Mouse (Mus musculus): ENCODE data around the gene Aoc2. TPM values are rescaled to one million over a fixed set of nuclear protein-coding genes. Genes with fewer than 3 reads are reported as not detected.
"Not testable (repeated sequence)": the region's sequence is repeated elsewhere in the genome, so short reads cannot be mapped to it uniquely, and the experiment has no call there.

The Aoc2 gene
- polyA plus RNA-seq, 1 experiment from 2014 or later = 2.1 TPM

DNA sequence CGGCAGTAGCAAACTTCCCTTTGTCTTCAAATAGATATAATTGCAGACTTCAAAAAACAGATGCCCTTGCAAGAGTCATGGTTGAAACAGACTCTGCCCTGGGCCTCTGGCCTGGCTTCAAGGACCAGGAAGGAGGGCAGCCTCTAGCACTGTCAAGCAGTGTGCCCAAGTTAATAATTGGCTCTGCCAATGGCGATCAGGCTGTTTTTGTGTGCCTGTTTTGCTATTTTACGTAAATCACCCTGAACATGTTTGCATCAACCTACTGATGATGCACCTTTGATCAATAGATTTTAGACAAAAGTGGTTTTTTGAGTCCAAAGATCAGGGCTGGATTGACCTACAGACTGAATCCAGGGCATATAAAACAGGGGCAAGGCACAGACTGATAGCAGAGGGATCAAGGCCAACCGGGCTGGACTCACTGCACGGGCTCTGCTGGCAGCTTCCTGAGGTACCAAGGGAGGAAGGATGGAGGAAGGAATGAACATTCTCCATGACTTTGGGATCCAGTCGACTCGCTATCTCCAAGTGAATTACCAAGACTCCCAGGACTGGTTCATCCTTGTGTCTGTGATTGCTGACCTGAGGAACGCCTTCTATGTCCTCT lies 42.6 kb downstream of the Aoc2 start, which contains the start of gene G6pc:
Gene G6pc (plus strand): TSS at position 236 of the 610 bp plus-strand sequence.
- no peaks in the 10 kb centered on the region for H3K9me3 ChIP-seq
- H3K4me2 ChIP-seq (replicated peaks) = no peak within 1 kb of the TSS
- no peaks in the 10 kb centered on the region for H3K4me1 ChIP-seq
- H3K4me3 ChIP-seq = no peak within 1 kb of the TSS
- H3K27me3 ChIP-seq = no peaks in the 10 kb centered on the region
- WGBS = 91% methylated on average over 8 of the region's 8 CpGs
- ATAC-seq (ENCODE audit: low FRiP score, low read depth) = no peak
- H3K9ac ChIP-seq (replicated peaks) = no peak within 1 kb of the TSS
- H3K27ac ChIP-seq (replicated peaks) = no peak within 1 kb of the TSS
- H3K36me3 ChIP-seq = no peaks in the 10 kb centered on the region

DNA sequence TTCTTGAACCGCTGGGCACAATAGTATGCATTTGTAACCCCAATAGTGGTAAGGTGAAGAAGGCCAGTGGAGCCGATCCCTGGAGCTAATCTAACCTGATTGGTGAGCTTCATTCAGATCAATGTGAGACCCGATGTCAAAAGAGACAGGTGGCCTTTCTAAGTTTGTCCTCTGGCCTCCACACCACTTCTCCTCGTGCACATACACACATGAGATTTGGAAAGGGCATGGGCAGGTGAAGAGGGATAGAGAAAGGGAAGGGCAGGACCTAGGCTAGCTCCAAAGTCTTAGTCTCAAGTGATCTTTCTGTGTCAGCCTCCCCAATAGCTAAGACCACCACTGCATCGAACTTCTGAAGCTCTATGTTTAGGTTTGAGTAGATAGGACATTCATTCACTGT lies 45.3 kb downstream of the Aoc2 start:
- Histone ChIP-seq H3K9ac (replicated peaks) (no peak overlapping the region), H3K4me2 (replicated peaks) (no peak overlapping the region), H3K4me1 (no peaks in the 10 kb centered on the region), H3K9me3 (no peaks in the 10 kb centered on the region), H3K27ac (replicated peaks) (no peak overlapping the region), H3K4me3 (no peak overlapping the region), H3K36me3 (no peaks in the 10 kb centered on the region), H3K27me3 (no peaks in the 10 kb centered on the region)
- WGBS = 82% methylated on average over 5 of the region's 5 CpGs
- ATAC-seq (ENCODE audit: low FRiP score, low read depth) = no peak

DNA sequence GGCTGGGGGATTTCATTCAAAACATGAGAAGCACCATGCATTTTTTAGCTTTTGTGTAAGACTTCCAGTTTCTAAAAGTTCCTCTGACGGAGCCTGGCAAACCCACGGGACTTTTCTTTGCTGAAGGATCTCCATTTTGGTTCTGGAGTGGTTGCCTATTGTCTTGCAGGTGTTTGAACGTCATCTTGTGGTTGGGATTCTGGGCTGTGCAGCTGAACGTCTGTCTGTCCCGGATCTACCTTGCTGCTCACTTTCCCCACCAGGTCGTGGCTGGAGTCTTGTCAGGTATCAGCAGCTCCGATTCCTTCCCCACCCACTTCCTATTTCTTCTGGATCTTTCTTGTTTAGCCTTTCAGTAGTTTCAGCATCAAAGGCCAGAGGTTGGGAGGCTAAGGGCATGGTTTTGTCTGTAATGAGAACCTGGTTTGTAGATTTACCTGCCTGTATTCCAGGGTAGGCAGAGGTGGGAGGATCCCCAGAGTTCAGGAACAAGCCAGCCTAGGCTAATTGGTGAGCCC lies 49.6 kb downstream of the Aoc2 start:
- peaks cover 6% of the 10 kb centered on the region; the same call in 1 of the 2 replicates for H3K27me3 ChIP-seq
- H3K36me3 ChIP-seq = no peaks in the 10 kb centered on the region
- H3K4me1 ChIP-seq = no peaks in the 10 kb centered on the region
- 71% methylated on average over 7 of the region's 7 CpGs for WGBS
- no peak for ATAC-seq (ENCODE audit: low FRiP score, low read depth)
- H3K9me3 ChIP-seq = no peaks in the 10 kb centered on the region
- no peak overlapping the region for H3K27ac ChIP-seq (replicated peaks)
- no peak overlapping the region for H3K4me2 ChIP-seq (replicated peaks)
- H3K4me3 ChIP-seq = no peak overlapping the region
- no peak overlapping the region for H3K9ac ChIP-seq (replicated peaks)

DNA sequence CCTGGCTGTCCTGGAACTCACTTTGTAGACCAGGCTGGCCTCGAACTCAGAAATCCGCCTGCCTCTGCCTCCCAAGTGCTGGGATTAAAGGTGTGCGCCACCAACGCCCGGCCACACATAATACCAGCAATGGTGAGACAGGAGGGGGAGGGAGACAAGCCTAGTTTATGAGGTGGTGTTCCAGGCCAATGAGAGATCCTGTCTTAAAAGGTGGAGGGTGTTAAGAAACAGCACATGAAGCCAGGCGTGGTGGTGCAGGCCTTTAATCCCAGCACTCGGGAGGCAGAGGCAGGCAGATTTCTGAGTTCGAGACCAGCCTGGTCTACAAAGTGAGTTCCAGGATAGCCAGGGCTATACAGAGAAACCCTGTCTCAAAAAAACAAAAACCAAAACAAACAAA lies 53.3 kb downstream of the Aoc2 start:
- ATAC-seq (ENCODE audit: low FRiP score, low read depth); H3K9me3 ChIP-seq; H3K36me3 ChIP-seq; H3K27me3 ChIP-seq; H3K27ac ChIP-seq (replicated peaks); H3K9ac ChIP-seq (replicated peaks); H3K4me2 ChIP-seq (replicated peaks); H3K4me3 ChIP-seq; H3K4me1 ChIP-seq: not testable (repeated sequence)
- 98% methylated on average over 8 of the region's 8 CpGs for WGBS

DNA sequence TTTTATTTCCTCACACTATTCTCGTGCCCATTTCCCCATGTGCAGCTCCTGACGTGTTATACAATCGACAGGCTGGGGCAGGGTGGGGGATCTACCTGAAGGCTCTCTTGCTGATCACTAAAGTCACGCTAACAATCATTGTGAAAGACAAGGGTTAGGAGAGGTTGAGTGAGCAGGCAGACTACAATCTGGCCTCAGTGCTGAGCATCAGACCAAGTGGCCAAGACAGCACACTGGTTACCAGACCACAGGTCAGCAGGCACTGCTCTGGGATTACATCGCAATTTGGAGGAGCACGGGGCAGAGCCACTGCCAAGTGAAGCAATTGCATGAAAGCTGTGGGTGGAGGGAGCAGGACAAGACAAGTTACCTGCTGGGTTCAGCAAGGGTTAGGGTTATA lies 54.1 kb downstream of the Aoc2 start:
- Histone ChIP-seq H3K4me1 (peaks cover 5% of the 10 kb centered on the region), H3K9me3 (no peaks in the 10 kb centered on the region), H3K27ac (replicated peaks) (no peak overlapping the region), H3K9ac (replicated peaks) (no peak overlapping the region), H3K27me3 (peaks cover 6% of the 10 kb centered on the region; the same call in 1 of the 2 replicates), H3K4me3 (no peak overlapping the region), H3K36me3 (no peaks in the 10 kb centered on the region), H3K4me2 (replicated peaks) (no peak overlapping the region)
- no peak for ATAC-seq (ENCODE audit: low FRiP score, low read depth)
- 90% methylated on average over 6 of the region's 6 CpGs for WGBS

Small RNAs within 50 kb of the gene (microRNA-seq; reads per million reads assigned to microRNA genes)
- not detected for gene Gm25593

Other genes starting within 250 kb of the Aoc2 start
- 0.22 and 0.31 TPM in 2 replicates for gene Hsd17b1, start 246.7 kb upstream of the Aoc2 start, polyA plus RNA-seq (2016; fragmentation: Nextera tagmentation; extraction: Ambion mirVana)
- gene Coasy, start 242.5 kb upstream of the Aoc2 start, polyA plus RNA-seq (2016; fragmentation: Nextera tagmentation; extraction: Ambion mirVana) = 51.7 and 53.9 TPM in 2 replicates
- gene Mlx, start 237.8 kb upstream of the Aoc2 start, polyA plus RNA-seq (2016; fragmentation: Nextera tagmentation; extraction: Ambion mirVana) = 49.2 and 60.5 TPM in 2 replicates
- gene Psmc3ip, start 229.6 kb upstream of the Aoc2 start, polyA plus RNA-seq (2016; fragmentation: Nextera tagmentation; extraction: Ambion mirVana) = 41.7 and 42.4 TPM in 2 replicates
- 21.8 and 23.1 TPM in 2 replicates for gene Retreg3, start 205.2 kb upstream of the Aoc2 start, polyA plus RNA-seq (2016; fragmentation: Nextera tagmentation; extraction: Ambion mirVana)
- 96.3 and 97.4 TPM in 2 replicates for gene Tubg1, start 205.1 kb upstream of the Aoc2 start, polyA plus RNA-seq (2016; fragmentation: Nextera tagmentation; extraction: Ambion mirVana)
- gene Tubg2, start 169.2 kb upstream of the Aoc2 start, polyA plus RNA-seq (2016; fragmentation: Nextera tagmentation; extraction: Ambion mirVana) = 9.0 and 10.3 TPM in 2 replicates
- gene Cntnap1, start 154.5 kb upstream of the Aoc2 start, polyA plus RNA-seq (2016; fragmentation: Nextera tagmentation; extraction: Ambion mirVana) = 0.74 and 0.94 TPM in 2 replicates
- 12.3 and 12.6 TPM in 2 replicates for gene Plekhh3, start 153.7 kb upstream of the Aoc2 start, polyA plus RNA-seq (2016; fragmentation: Nextera tagmentation; extraction: Ambion mirVana)
- gene Ccr10, start 149.6 kb upstream of the Aoc2 start, polyA plus RNA-seq (2016; fragmentation: Nextera tagmentation; extraction: Ambion mirVana) = 0.10 and 0.17 TPM in 2 replicates
- 12.6 and 14.4 TPM in 2 replicates for gene Ezh1, start 98.6 kb upstream of the Aoc2 start, polyA plus RNA-seq (2016; fragmentation: Nextera tagmentation; extraction: Ambion mirVana)
- 70.3 and 76.3 TPM in 2 replicates for gene Ramp2, start 79.0 kb upstream of the Aoc2 start, polyA plus RNA-seq (2016; fragmentation: Nextera tagmentation; extraction: Ambion mirVana)
- 101 and 102 TPM in 2 replicates for gene Vps25, start 71.4 kb upstream of the Aoc2 start, polyA plus RNA-seq (2016; fragmentation: Nextera tagmentation; extraction: Ambion mirVana)
- 7.8 and 10.2 TPM in 2 replicates for gene Wnk4, start 64.5 kb upstream of the Aoc2 start, polyA plus RNA-seq (2016; fragmentation: Nextera tagmentation; extraction: Ambion mirVana)
- 1.3 and 1.6 TPM in 2 replicates for gene Cntd1, start 46.1 kb upstream of the Aoc2 start, polyA plus RNA-seq (2016; fragmentation: Nextera tagmentation; extraction: Ambion mirVana)
- 196 and 198 TPM in 2 replicates for gene Coa3, start 45.9 kb upstream of the Aoc2 start, polyA plus RNA-seq (2016; fragmentation: Nextera tagmentation; extraction: Ambion mirVana)
- gene Becn1, start 22.8 kb upstream of the Aoc2 start, polyA plus RNA-seq (2016; fragmentation: Nextera tagmentation; extraction: Ambion mirVana) = 162 and 173 TPM in 2 replicates
- 163 and 180 TPM in 2 replicates for gene Psme3, start 8.8 kb upstream of the Aoc2 start, polyA plus RNA-seq (2016; fragmentation: Nextera tagmentation; extraction: Ambion mirVana)
- not detected in 2 replicates for gene Aoc3, start 5.5 kb downstream of the Aoc2 start, polyA plus RNA-seq (2016; fragmentation: Nextera tagmentation; extraction: Ambion mirVana)
- gene G6pc, start 42.5 kb downstream of the Aoc2 start, polyA plus RNA-seq (2016; fragmentation: Nextera tagmentation; extraction: Ambion mirVana) = not detected in 2 replicates
- 90.8 and 91.0 TPM in 2 replicates for gene Aarsd1, start 92.6 kb downstream of the Aoc2 start, polyA plus RNA-seq (2016; fragmentation: Nextera tagmentation; extraction: Ambion mirVana)
- 5.6 and 7.8 TPM in 2 replicates for gene Gm27029, start 99.7 kb downstream of the Aoc2 start, polyA plus RNA-seq (2016; fragmentation: Nextera tagmentation; extraction: Ambion mirVana)
- 27.0 and 30.2 TPM in 2 replicates for gene Rundc1, start 100.0 kb downstream of the Aoc2 start, polyA plus RNA-seq (2016; fragmentation: Nextera tagmentation; extraction: Ambion mirVana)
- 2.3 and 3.1 TPM in 2 replicates for gene Ptges3l, start 100.3 kb downstream of the Aoc2 start, polyA plus RNA-seq (2016; fragmentation: Nextera tagmentation; extraction: Ambion mirVana)
- gene Rpl27, start 117.2 kb downstream of the Aoc2 start, polyA plus RNA-seq (2016; fragmentation: Nextera tagmentation; extraction: Ambion mirVana) = 310 and 319 TPM in 2 replicates
- gene Ifi35, start 123.3 kb downstream of the Aoc2 start, polyA plus RNA-seq (2016; fragmentation: Nextera tagmentation; extraction: Ambion mirVana) = 3.0 and 3.9 TPM in 2 replicates
- 89.5 and 92.3 TPM in 2 replicates for gene Rnd2, start 139.9 kb downstream of the Aoc2 start, polyA plus RNA-seq (2016; fragmentation: Nextera tagmentation; extraction: Ambion mirVana)
- gene Vat1, start 141.2 kb downstream of the Aoc2 start, polyA plus RNA-seq (2016; fragmentation: Nextera tagmentation; extraction: Ambion mirVana) = 69.3 and 73.0 TPM in 2 replicates
- gene Brca1, start 226.9 kb downstream of the Aoc2 start, polyA plus RNA-seq (2016; fragmentation: Nextera tagmentation; extraction: Ambion mirVana) = 16.1 and 21.1 TPM in 2 replicates
- 119 and 130 TPM in 2 replicates for gene Nbr1, start 227.1 kb downstream of the Aoc2 start, polyA plus RNA-seq (2016; fragmentation: Nextera tagmentation; extraction: Ambion mirVana)